Mouse (Mus musculus) kidney, postnatal 10 days (tissue): ENCODE measurements at regions not wholly inside any gene's neighbourhood (a gene's known extent, or its start where the extent isn't known, plus 50 kb on each side); places are given as distances from the start of the nearest gene placed in this dataset.
"Not testable (repeated sequence)": the region's sequence is repeated elsewhere in the genome, so short reads cannot be mapped to it uniquely, and the experiment has no call there.

Experiments
- DNase-seq: peaks from one replicate; pipeline ENCODE4 v3.0.0; 2021; ENCODE audit warnings: mixed read lengths

DNA sequence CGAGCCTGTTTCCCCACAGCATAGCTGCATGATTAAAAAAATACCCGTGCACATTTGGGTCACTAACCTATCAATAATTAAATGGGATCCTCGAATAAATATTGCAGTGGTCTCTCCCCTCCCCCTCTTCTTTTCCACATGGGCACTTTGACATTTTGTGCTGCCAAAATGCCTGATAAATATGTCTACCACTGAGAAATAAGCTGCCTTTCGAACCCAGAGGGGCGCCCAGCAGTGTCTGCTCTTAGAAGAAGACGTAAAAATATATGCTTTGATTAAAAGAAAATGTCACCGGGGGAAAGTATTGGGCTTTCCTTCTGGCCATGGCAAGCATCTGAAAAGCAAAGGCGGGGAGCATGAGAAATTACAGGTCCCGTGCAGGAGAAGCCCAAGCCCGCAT, 152.6 kb upstream of the Frmd4a start:
- no peak for DNase-seq

- DNase-seq = not testable (repeated sequence)
Observed at GRCm38 (mm10) chr2:3866736-3867135, 150.8 kb upstream of the Frmd4a start.

- DNase-seq = no peak
Observed at GRCm38 (mm10) chr2:3869701-3870100, 147.8 kb upstream of the Frmd4a start.

- no peak for DNase-seq
Observed at GRCm38 (mm10) chr2:3871748-3872147, 145.8 kb upstream of the Frmd4a start.

DNA sequence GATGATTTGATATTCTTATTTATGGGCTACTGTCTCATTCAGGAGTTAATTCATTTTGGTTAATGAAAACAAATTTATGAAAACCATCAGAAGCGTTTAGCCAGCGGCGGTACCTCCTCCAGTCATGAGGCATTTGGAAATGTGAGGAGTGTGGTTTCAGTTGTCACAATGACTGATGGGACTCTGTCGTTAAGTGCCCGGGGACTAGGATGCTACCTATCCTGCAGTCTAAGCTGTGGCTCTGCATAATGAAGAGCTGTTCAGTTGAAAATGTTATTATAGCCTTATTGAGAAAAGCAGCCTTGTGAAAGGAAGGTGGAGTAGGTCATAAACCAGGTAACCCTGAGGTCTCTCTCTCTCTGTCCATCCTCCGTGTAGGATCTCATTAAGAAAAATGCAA, 130.5 kb upstream of the Frmd4a start:
- DNase-seq = no peak

GRCm38 (mm10) chr2:3887845-3888433, 129.6 kb upstream of the Frmd4a start:
- no peak for DNase-seq

- DNase-seq = no peak
Observed at GRCm38 (mm10) chr2:3889381-3889780, 128.1 kb upstream of the Frmd4a start.

GRCm38 (mm10) chr2:3890462-3890861, 127.1 kb upstream of the Frmd4a start:
- no peak for DNase-seq

- DNase-seq = no peak
Observed at GRCm38 (mm10) chr2:3907026-3907425, 110.5 kb upstream of the Frmd4a start.

GRCm38 (mm10) chr2:3908192-3908591, 109.3 kb upstream of the Frmd4a start:
- DNase-seq = peak; percentile 19

GRCm38 (mm10) chr2:3910086-3910891, 107.2 kb upstream of the Frmd4a start:
- DNase-seq = no peak

DNA sequence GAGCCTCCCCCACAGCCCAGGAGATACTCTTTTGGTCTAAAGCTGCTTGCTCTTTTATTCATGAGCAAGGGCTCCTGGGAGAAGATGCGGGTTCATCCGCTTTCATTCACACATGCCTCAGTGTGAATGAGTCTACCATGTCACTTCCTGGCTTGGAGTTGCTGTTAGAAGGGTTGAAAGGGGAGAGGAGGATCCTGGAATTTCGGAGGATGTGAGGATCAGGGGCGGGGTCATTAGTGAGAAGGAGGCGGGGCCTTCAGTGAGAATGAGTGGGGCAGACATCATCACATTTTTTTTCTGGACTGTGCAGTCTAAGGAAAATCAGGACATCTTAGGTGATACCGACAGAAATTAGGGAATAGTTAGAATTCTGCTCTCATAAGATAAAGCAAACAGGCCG, 102.4 kb upstream of the Frmd4a start:
- DNase-seq = no peak

- no peak for DNase-seq
Observed at GRCm38 (mm10) chr2:3916365-3916764, 101.2 kb upstream of the Frmd4a start.

GRCm38 (mm10) chr2:3918156-3918555, 99.4 kb upstream of the Frmd4a start:
- DNase-seq = no peak

GRCm38 (mm10) chr2:3919893-3920292, 97.6 kb upstream of the Frmd4a start:
- no peak for DNase-seq

- not testable (repeated sequence) for DNase-seq
Observed at GRCm38 (mm10) chr2:3921084-3921483, 96.4 kb upstream of the Frmd4a start.

DNA sequence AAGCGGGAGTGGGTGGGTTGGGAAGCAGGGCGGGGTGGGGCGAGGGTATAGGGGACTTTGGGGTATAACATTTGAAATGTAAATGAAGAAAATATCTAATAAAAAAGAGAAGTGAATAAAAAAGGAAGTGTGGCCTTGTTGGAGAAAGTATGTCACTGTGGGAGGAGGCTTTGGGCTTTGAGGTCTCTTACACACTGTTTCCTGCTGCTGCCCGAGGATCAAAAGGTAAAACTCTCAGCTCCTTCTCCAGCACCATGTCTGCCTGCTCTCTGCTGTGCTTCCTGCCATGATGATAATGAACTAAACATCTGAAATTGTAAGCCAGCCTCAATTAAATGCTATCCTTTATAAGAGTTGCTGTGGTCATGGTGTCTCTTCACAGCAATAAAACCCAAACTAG, 94.8 kb upstream of the Frmd4a start:
- DNase-seq = no peak

DNA sequence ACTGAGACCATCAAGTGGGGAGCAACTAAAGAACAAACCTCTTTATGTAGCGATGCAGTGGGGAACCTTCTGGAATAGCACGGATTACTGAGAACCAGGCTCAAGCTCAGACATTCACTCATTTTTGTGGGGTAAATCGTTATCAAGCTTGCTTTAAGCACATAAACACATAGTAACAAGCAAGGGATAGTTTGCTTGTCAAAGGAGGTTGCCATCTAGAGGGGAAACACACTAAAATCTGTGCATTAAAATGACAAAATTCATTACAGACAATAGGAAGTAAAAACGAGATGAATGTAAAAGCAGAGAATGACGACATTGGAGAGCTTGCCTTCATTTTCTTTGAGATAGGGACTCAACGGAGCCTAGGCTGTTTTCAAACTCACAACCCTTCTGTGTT, 92.8 kb upstream of the Frmd4a start:
- DNase-seq = no peak

- DNase-seq = no peak
Observed at GRCm38 (mm10) chr2:3925199-3925598, 92.3 kb upstream of the Frmd4a start.

DNA sequence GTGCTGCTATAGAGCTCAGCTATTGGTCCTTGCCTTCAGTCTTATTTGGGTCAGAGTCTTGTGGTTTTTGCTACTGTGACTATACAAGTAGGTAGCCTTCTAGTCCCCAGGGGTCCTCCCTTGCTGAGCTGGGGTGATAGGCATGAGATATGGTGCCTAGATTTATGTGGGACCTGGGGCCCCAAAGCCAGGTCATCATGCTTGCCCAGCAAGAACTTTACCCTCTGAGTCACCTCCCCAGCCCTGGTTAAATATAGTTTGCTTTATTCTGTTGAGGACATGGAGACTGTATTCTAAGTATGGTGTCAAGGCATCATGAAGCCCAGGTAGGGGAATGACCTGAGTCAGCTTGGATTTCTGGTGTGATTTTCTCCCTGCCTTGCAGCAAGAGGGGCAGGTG, 91.4 kb upstream of the Frmd4a start:
- no peak for DNase-seq

GRCm38 (mm10) chr2:3927141-3927810, 90.2 kb upstream of the Frmd4a start:
- no peak for DNase-seq

- no peak for DNase-seq
Observed at GRCm38 (mm10) chr2:3927853-3928252, 89.7 kb upstream of the Frmd4a start.

GRCm38 (mm10) chr2:3930650-3931049, 86.9 kb upstream of the Frmd4a start:
- DNase-seq = no peak

- no peak for DNase-seq
Observed at GRCm38 (mm10) chr2:3940786-3941185, 76.7 kb upstream of the Frmd4a start.
